24 mouse cellular contexts compared by ENCODE assay signal in the genomic region with DNA sequence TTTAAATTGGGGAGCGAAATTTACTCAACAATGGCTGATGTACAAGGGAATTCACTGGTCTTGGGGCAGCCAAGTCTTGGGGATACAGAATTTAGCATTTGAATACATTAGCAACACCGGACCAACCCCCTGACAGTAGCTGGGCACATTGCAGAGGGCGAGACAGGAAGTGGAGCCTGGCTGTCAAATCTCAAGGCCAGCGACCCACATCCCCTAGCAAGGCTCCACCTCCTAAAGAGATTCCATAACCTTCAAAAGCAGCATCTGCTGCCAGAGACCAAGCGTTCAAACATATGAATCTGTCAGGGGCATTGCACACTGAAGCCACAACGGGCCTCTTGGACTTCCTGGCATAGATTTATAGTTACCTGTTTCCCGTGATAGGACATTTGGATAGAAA.
"Had no signal": no experiment of that assay in that cellular context is flagged by ENCODE, and none has a peak within 500 bp of the region (broad histone marks: within the 10 kb centered on the region; RNA-seq: fewer than 3 reads in every experiment).

No protein-coding gene starts in this region.

- DNase-seq: gastrocnemius, postnatal 14 days; gastrocnemius, postnatal 36 days; heart, adult 18-20 months; heart, postnatal 10 days; heart, postnatal 36 days; kidney, adult 18-20 months; kidney, adult 8-10 months; kidney, postnatal 10 days; kidney, postnatal 25 days; kidney, postnatal 4 days; liver; liver, embryonic 13.5 days had no signal

- H3K27ac ChIP-seq: heart, embryonic 10.5 days; hindbrain, embryonic 10.5 days; hindbrain, embryonic 12.5 days; hindbrain, embryonic 14.5 days; intestine, embryonic 15.5 days; left cerebral cortex, adult 2 months; limb, embryonic 10.5 days; limb, embryonic 12.5 days; liver, embryonic 13.5 days; liver, embryonic 15.5 days had no signal

- H3K4me3 ChIP-seq: heart, embryonic 10.5 days; heart, embryonic 12.5 days; hindbrain, embryonic 10.5 days; hindbrain, embryonic 12.5 days; intestine, embryonic 15.5 days; left cerebral cortex, adult 2 months; limb, embryonic 10.5 days; limb, embryonic 12.5 days; liver, embryonic 13.5 days; liver, embryonic 15.5 days had no signal

- ATAC-seq: hindbrain, embryonic 16.5 days; inflammation-experienced regulatory T-cells, adult 6 months; intestine, embryonic 15.5 days had no signal
